In genomic region chr14:20893815-20894214, GRCm38 (mm10) we compare ENCODE assay signal across 16 mouse cellular contexts. TPM values are rescaled to one million over a fixed set of nuclear protein-coding genes. Genes with fewer than 3 reads are reported as not detected.
DNase-seq lines count a peak whose midpoint lies in the region; ATAC-seq and TF ChIP-seq lines count a peak whose summit lies in the region.
"Had no signal": no experiment of that assay in that cellular context is flagged by ENCODE, and none has a peak within 500 bp of the region (broad histone marks: within the 10 kb centered on the region; RNA-seq: fewer than 3 reads in every experiment).

No protein-coding gene starts in this region.

- WGBS in lung, embryonic 15.5 days = 45% methylated on average over 4 of the region's 4 CpGs

- ATAC-seq in lung, embryonic 15.5 days (ENCODE audit: borderline replicate concordance, extremely low read depth, low FRiP score, low TSS enrichment) = 0 out of 2 replicates have a peak, but pooled peaks have one; percentile 35
- no peak for ATAC-seq in granulocyte monocyte progenitor cell, adult 5-6 weeks (replicated peaks; ENCODE audit: poor library complexity, severe bottlenecking)
- ATAC-seq: forebrain, embryonic 15.5 days had no signal

- TF ChIP-seq CTCF in gastrocnemius, adult 2 months (IDR thresholded peaks at IDR 0.05) = no peak

- H3K36me3 ChIP-seq in lung, embryonic 15.5 days = no peaks in the 10 kb centered on the region
- H3K36me3 ChIP-seq: forebrain, embryonic 15.5 days; hindbrain, embryonic 10.5 days; limb, embryonic 15.5 days; midbrain, embryonic 12.5 days; neural tube, embryonic 15.5 days had no signal

- H3K9me3 ChIP-seq in lung, embryonic 15.5 days = no peaks in the 10 kb centered on the region
- H3K9me3 ChIP-seq: forebrain, embryonic 15.5 days; hindbrain, embryonic 10.5 days; limb, embryonic 15.5 days; midbrain, embryonic 12.5 days; neural tube, embryonic 15.5 days had no signal

- intact Hi-C loops in gastrocnemius, adult 2 months (cut with DNase I) = no loop called here
- intact Hi-C loops in gastrocnemius, postnatal 14 days (cut with DNase I; ENCODE audit: low total_unique reads) = no loop called here
- intact Hi-C loops in heart, postnatal 36 days (cut with DNase I) = loop anchor here (2.0 to 5.0 kb wide), 2 partner anchors 35 to 98 kb away; partner anchors contain the start of gene Vcl
- intact Hi-C loops in left cerebral cortex, postnatal 10 days (cut with DNase I) = no loop called here

- H3K4me3 ChIP-seq in gastrocnemius, adult 2 months = no peak overlapping the region
- H3K4me3 ChIP-seq in lung, embryonic 15.5 days = no peak overlapping the region
- H3K4me3 ChIP-seq: forebrain, embryonic 15.5 days; hindbrain, embryonic 10.5 days; limb, embryonic 15.5 days; midbrain, embryonic 12.5 days; neural tube, embryonic 15.5 days had no signal

- no peaks in the 10 kb centered on the region for H3K27me3 ChIP-seq in lung, embryonic 15.5 days
- H3K27me3 ChIP-seq: forebrain, embryonic 15.5 days; limb, embryonic 15.5 days; midbrain, embryonic 12.5 days; neural tube, embryonic 15.5 days had no signal

- H3K27ac ChIP-seq in gastrocnemius, adult 2 months = peak overlapping the region; percentile 76
- H3K27ac ChIP-seq in lung, embryonic 15.5 days = peak overlapping the region; percentile 67; the same call in 1 of the 2 replicates
- H3K27ac ChIP-seq: forebrain, embryonic 15.5 days; hindbrain, embryonic 10.5 days; limb, embryonic 15.5 days; midbrain, embryonic 12.5 days; neural tube, embryonic 15.5 days had no signal

- peaks cover 11% of the 10 kb centered on the region; the same call in 1 of the 2 replicates for H3K4me1 ChIP-seq in lung, embryonic 15.5 days
- H3K4me1 ChIP-seq: midbrain, embryonic 12.5 days had no signal

- no peak overlapping the region for H3K4me2 ChIP-seq in lung, embryonic 15.5 days
- H3K4me2 ChIP-seq: forebrain, embryonic 15.5 days; limb, embryonic 15.5 days; midbrain, embryonic 12.5 days; neural tube, embryonic 15.5 days had no signal

- no peak overlapping the region for H3K9ac ChIP-seq in lung, embryonic 15.5 days
- H3K9ac ChIP-seq: forebrain, embryonic 15.5 days; limb, embryonic 15.5 days; midbrain, embryonic 12.5 days; neural tube, embryonic 15.5 days had no signal

- DNase-seq in gastrocnemius, adult 2 months = peak; percentile 30
- DNase-seq in gastrocnemius, postnatal 14 days = no peak
- DNase-seq in lung, adult 18-20 months = no peak
- peak; percentile 12 to 15 for DNase-seq in heart, postnatal 36 days
- DNase-seq in yolk sac, embryonic 10.5 days (ENCODE audit: low spot score) = peak; percentile 7
- no peak for DNase-seq in left cerebral cortex, postnatal 10 days (ENCODE audit: extremely low spot score in 1 of 2, low spot score in 2 of 2)
- DNase-seq: adrenal gland, postnatal 14 days; cerebellum, adult 2 months; right cerebral cortex, postnatal 14 days had no signal

RNA-seq across cellular contexts. Expression of gene Vcl, which starts 35.4 kb away (rescaled TPM):
- total RNA-seq in gastrocnemius, adult 2 months (2021) = 10 to 100 TPM; 60.0 to 79.2 TPM
- total RNA-seq in gastrocnemius, postnatal 14 days (2021) = 100 to 1,000 TPM in 1 of 2 experiments, 10 to 100 TPM in 1; 95.8 to 119 TPM
- polyA plus RNA-seq in lung, embryonic 15.5 days (2015; fragmentation: Nextera tagmentation; extraction: Ambion mirVana) = 60.2 and 62.7 TPM in 2 replicates
- 100 to 1,000 TPM; 113 to 137 TPM for total RNA-seq in heart, postnatal 36 days (2021)
- total RNA-seq in left cerebral cortex, postnatal 10 days (2021) = 10 to 100 TPM; 22.2 to 25.8 TPM
- 29.0 and 29.8 TPM in 2 replicates for total RNA-seq in granulocyte monocyte progenitor cell, adult 5-6 weeks (2014; fragmentation: Nextera tagmentation)
- 25.2 and 25.4 TPM in 2 replicates for total RNA-seq in granulocyte monocyte progenitor cell, adult 5-6 weeks (2017)

RNA-seq across cellular contexts. Expression of gene Plau, which starts 57.4 kb away (rescaled TPM):
- 10 to 100 TPM; 17.2 to 28.5 TPM for total RNA-seq in gastrocnemius, adult 2 months (2021)
- total RNA-seq in gastrocnemius, postnatal 14 days (2021) = 10 to 100 TPM; 29.4 to 31.5 TPM
- 0.86 and 1.2 TPM in 2 replicates for polyA plus RNA-seq in lung, embryonic 15.5 days (2015; fragmentation: Nextera tagmentation; extraction: Ambion mirVana)
- total RNA-seq in heart, postnatal 36 days (2021) = 1 to 10 TPM; 6.1 to 6.2 TPM
- 1 to 10 TPM; 3.4 to 4.2 TPM for total RNA-seq in left cerebral cortex, postnatal 10 days (2021)
- 2.9 and 4.2 TPM in 2 replicates for total RNA-seq in granulocyte monocyte progenitor cell, adult 5-6 weeks (2014; fragmentation: Nextera tagmentation)
- 7.5 and 9.1 TPM in 2 replicates for total RNA-seq in granulocyte monocyte progenitor cell, adult 5-6 weeks (2017)

Comparison
In these comparisons a context has a peak if more than half of its experiments do, and no peak if none do; other contexts are left out.
1. DNase-seq: peak in gastrocnemius, adult 2 months (single experiment), heart, postnatal 36 days (2 of 2) and yolk sac, embryonic 10.5 days (single experiment); none in gastrocnemius, postnatal 14 days (single experiment), lung, adult 18-20 months (0 of 2) and left cerebral cortex, postnatal 10 days (0 of 2).